Mouse (Mus musculus): ENCODE measurements around the gene Elovl5. TPM values are rescaled to one million over a fixed set of nuclear protein-coding genes. Genes with fewer than 3 reads are reported as not detected.

The Elovl5 gene
- polyA plus RNA-seq, 1 experiment from 2014 or later, result 56.0 TPM

GRCm38 (mm10) chr9:78024823-78025222 is 107.7 kb downstream of the Elovl5 start:
- DNase-seq (ENCODE audit: low spot score) (no peak), ATAC-seq (replicated peaks; ENCODE audit: low FRiP score) (no peak)
- Histone ChIP-seq H3K9me3 (ENCODE audit: control insufficient read depth, low read length) (no peaks in the 10 kb centered on the region), H3K36me3 (ENCODE audit: control insufficient read depth, insufficient read depth, low read length) (no peaks in the 10 kb centered on the region), H3K4me3 (ENCODE audit: low read depth, low read length) (no peak overlapping the region), H3K9ac (ENCODE audit: low read depth, low read length) (no peak overlapping the region), H3K4me2 (no peak overlapping the region), H3K4me1 (replicated peaks; ENCODE audit: control insufficient read depth, insufficient read depth, low read length) (no peaks in the 10 kb centered on the region; the same call in 1 of the 2 replicates), H3K27me3 (replicated peaks; ENCODE audit: control insufficient read depth, insufficient read depth, low read length) (no peaks in the 10 kb centered on the region; the same call in 1 of the 2 replicates), H3K27ac (ENCODE audit: low read depth, low read length) (no peak overlapping the region)
- WGBS, result 20% methylated on average over 3 of the region's 3 CpGs

DNA sequence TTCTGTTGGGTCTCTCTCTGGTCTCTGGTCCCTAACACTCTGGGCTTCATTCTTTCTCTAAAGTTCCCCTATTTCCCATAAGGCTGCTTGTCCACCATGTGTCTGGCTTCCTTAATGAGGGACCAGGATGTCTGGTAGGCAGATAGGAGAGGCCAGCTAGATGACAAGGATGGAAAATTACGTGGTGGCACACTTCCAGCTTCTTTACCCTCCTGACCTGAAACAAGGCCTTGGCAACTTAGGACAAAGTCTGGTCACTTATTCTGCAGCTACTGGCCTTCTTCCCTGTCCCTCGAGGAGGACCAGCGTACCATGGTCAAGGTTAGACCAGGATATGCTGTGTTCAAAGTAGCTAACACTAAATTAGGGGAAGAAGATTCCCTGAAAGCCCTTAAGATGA is 109.9 kb downstream of the Elovl5 start:
- Histone ChIP-seq H3K36me3 (ENCODE audit: control insufficient read depth, insufficient read depth, low read length) (no peaks in the 10 kb centered on the region), H3K4me2 (no peak overlapping the region), H3K9ac (ENCODE audit: low read depth, low read length) (no peak overlapping the region), H3K9me3 (ENCODE audit: control insufficient read depth, low read length) (no peaks in the 10 kb centered on the region), H3K27me3 (replicated peaks; ENCODE audit: control insufficient read depth, insufficient read depth, low read length) (no peaks in the 10 kb centered on the region; the same call in 1 of the 2 replicates), H3K27ac (ENCODE audit: low read depth, low read length) (no peak overlapping the region), H3K4me1 (replicated peaks; ENCODE audit: control insufficient read depth, insufficient read depth, low read length) (no peaks in the 10 kb centered on the region; the same call in 1 of the 2 replicates), H3K4me3 (ENCODE audit: low read depth, low read length) (no peak overlapping the region)
- DNase-seq (ENCODE audit: low spot score) (no peak), ATAC-seq (replicated peaks; ENCODE audit: low FRiP score) (no peak)
- 52% methylated on average over 3 of the region's 3 CpGs for WGBS

DNA sequence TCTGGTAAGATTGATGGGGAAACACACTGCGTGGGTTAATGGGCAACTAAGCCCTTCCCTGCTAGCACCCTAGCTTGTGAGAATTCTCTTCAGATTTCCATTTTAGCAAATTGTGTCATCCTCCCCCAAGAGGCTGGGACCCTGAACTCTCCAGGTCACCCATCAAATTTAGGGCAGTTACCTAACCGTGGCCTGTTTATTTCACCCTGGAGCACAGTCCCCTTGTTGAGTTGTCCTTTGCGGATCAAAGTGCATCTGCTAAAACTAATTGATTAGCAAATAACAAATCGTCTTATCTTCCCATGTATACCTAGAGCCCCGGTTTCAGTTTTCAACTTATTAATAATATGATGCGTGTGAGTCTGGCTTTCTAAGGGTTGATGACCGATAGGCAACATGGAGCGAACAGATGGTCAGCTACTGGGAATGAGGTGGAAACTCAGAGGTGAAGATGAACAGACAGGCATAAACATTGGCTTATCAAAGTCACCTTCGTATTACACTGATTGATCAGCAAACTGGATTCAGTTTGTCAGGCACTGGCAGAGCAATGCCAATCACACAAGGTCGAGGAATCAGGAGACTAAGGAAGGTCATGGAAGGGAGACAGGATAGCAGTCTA is 113.8 kb downstream of the Elovl5 start:
- Histone ChIP-seq H3K4me2 (no peak overlapping the region), H3K4me1 (replicated peaks; ENCODE audit: control insufficient read depth, insufficient read depth, low read length) (no peaks in the 10 kb centered on the region), H3K9me3 (ENCODE audit: control insufficient read depth, low read length) (no peaks in the 10 kb centered on the region), H3K4me3 (ENCODE audit: low read depth, low read length) (no peak overlapping the region), H3K36me3 (ENCODE audit: control insufficient read depth, insufficient read depth, low read length) (no peaks in the 10 kb centered on the region), H3K27ac (ENCODE audit: low read depth, low read length) (no peak overlapping the region), H3K9ac (ENCODE audit: low read depth, low read length) (no peak overlapping the region), H3K27me3 (replicated peaks; ENCODE audit: control insufficient read depth, insufficient read depth, low read length) (no peaks in the 10 kb centered on the region; the same call in 1 of the 2 replicates)
- WGBS, result 77% methylated on average over 10 of the region's 10 CpGs
- DNase-seq (ENCODE audit: low spot score) (no peak), ATAC-seq (replicated peaks; ENCODE audit: low FRiP score) (no peak)

GRCm38 (mm10) chr9:78032930-78033329 is 115.8 kb downstream of the Elovl5 start:
- no peaks in the 10 kb centered on the region for H3K36me3 ChIP-seq (ENCODE audit: control insufficient read depth, insufficient read depth, low read length)
- 85% methylated on average over 4 of the region's 4 CpGs for WGBS
- H3K4me3 ChIP-seq (ENCODE audit: low read depth, low read length), result no peak overlapping the region
- no peak overlapping the region for H3K9ac ChIP-seq (ENCODE audit: low read depth, low read length)
- DNase-seq (ENCODE audit: low spot score) (no peak), ATAC-seq (replicated peaks; ENCODE audit: low FRiP score) (no peak)
- no peaks in the 10 kb centered on the region for H3K4me1 ChIP-seq (replicated peaks; ENCODE audit: control insufficient read depth, insufficient read depth, low read length)
- no peaks in the 10 kb centered on the region for H3K27me3 ChIP-seq (replicated peaks; ENCODE audit: control insufficient read depth, insufficient read depth, low read length)
- H3K9me3 ChIP-seq (ENCODE audit: control insufficient read depth, low read length), result no peaks in the 10 kb centered on the region
- H3K27ac ChIP-seq (ENCODE audit: low read depth, low read length), result no peak overlapping the region
- no peak overlapping the region for H3K4me2 ChIP-seq

Other genes starting within 250 kb of the Elovl5 start
- gene Gclc, start 162.8 kb upstream of the Elovl5 start, polyA plus RNA-seq (2014; fragmentation: Nextera tagmentation; extraction: Ambion mirVana), result 29.7 and 32.8 TPM in 2 replicates
- gene Gcm1, start 134.6 kb downstream of the Elovl5 start, polyA plus RNA-seq (2014; fragmentation: Nextera tagmentation; extraction: Ambion mirVana), result not detected in 2 replicates
- gene Fbxo9, start 191.7 kb downstream of the Elovl5 start, polyA plus RNA-seq (2014; fragmentation: Nextera tagmentation; extraction: Ambion mirVana), result 56.1 and 56.6 TPM in 2 replicates
- 15.9 and 16.7 TPM in 2 replicates for gene Ick, start 191.8 kb downstream of the Elovl5 start, polyA plus RNA-seq (2014; fragmentation: Nextera tagmentation; extraction: Ambion mirVana)